Mouse (Mus musculus): ENCODE data around the gene Ldb2.

GRCm38 (mm10) chr5:44473857-44474762, 325.4 kb downstream of the Ldb2 start:
- no peak for TF ChIP-seq GATA1 (IDR thresholded peaks at IDR 0.05; ENCODE audit: low read length)
- TF ChIP-seq TAL1 (IDR thresholded peaks at IDR 0.05; ENCODE audit: low read length) = no peak
